Mouse (Mus musculus) layer of hippocampus, adult 2 months (tissue): ENCODE results near the gene Pld1. TPM values are rescaled to one million over a fixed set of nuclear protein-coding genes. Genes with fewer than 3 reads are reported as not detected.

Experiments
- DNase-seq, 2 experiments: peaks; one replicate each; pipeline ENCODE4 v3.0.0; 2022; ENCODE audit warnings: low spot score in 2 of 2
- H3K27ac ChIP-seq: fragments of 200-600 bp; 2 replicates; pipeline ENCODE4 v1.8.1; 2022
- H3K4me3 ChIP-seq: fragments of 200-600 bp; 2 replicates; pipeline ENCODE4 v1.8.1; 2022; ENCODE audit warnings: mild to moderate bottlenecking
- CTCF ChIP-seq: fragments of 200-600 bp; conservative IDR thresholded peaks from 2 replicates; pipeline ENCODE4 v1.8.1; 2022; ENCODE audit warnings: antibody characterized with exemption, mild to moderate bottlenecking, moderate library complexity
- total RNA-seq, 2 experiments: library from RNA; stranded (reverse); gene quantifications; 2 replicates each; pipeline ENCODE4 v1.2.3; 2021

Pld1 gene
- total RNA-seq, 2 experiments from 2014 or later, result 6.9 to 9.0 TPM

DNA sequence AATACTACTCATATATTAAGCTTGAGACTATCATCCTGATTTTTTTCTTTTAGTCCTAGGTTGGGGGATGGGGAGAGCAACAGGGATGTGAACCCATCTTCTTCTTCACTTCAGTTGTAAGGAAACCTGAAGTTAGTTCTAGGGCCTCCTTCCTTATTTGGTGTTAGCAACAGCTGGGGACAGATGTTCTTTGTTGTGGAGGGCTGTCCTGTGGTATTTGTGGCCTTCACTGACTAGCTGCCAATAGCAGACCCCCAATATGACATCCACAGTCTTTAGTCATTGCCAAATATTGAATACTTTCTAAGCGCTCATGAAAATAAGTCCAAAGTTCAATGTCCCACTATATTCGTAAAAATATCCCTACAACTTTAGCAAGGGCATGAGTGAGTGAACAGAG, 111.0 kb downstream of the Pld1 start:
- Histone ChIP-seq H3K4me3 (no peak overlapping the region), H3K27ac (no peak overlapping the region)
- TF ChIP-seq CTCF, result no peak
- no peak for DNase-seq

DNA sequence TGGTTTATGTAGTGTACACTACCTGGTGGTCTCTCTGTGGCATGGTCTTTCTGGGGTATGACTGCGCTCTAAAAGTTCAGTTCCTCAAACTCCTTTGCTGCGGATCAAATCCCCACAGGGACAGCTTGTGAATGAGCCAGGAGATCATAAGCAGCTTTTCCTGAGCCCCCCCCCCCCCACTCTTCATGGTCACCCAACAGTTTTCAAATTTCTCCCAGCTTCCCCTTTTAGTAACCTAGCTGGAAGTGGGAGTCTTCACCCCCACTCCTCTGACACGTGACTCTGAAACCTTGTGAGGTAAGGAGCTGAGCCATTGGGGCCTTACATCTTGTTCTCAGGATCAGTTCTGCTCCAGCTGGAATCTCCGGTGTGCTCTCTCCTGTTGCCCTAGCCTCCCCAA, 114.6 kb downstream of the Pld1 start:
- TF ChIP-seq CTCF, result no peak
- no peak overlapping the region for H3K4me3 ChIP-seq
- no peak for DNase-seq
- no peak overlapping the region for H3K27ac ChIP-seq

DNA sequence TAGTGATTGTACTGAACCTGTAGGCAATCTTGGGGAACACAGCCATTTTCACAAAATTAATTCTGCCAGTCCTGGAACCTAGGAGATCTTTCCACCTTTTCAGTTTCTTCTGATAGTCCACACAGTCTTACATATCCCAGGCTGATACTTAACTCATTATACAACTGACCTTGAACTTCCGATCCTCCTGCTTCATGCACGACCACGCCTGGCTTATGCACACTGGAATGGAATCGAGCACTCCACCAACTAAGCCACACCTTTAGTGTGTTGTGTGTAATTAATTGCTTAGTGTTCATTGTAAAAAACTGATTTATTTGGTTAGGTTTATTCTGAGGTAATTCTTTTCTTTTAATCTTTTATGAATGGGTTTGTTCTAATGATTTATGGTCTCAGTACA, 122.2 kb downstream of the Pld1 start:
- TF ChIP-seq CTCF, result no peak
- H3K27ac ChIP-seq, result no peak overlapping the region
- no peak for DNase-seq
- no peak overlapping the region for H3K4me3 ChIP-seq

DNA sequence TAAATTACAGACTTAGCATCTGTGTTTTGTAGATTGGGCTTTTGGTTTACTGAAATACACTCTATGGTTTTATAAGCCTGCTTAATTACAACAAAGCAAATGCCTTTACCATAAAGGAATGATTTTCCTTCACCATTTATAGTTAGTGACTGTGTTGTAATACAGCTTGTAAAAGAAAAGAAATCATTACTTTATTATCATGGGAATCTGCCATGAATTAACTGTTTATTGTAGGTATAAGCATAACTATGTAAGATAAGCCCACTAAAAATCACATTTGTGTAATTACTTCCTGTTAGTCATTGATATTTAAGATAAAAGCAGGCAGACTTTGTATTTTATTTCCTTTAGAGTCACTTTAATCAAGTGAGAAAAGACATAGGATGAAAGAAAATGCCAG, 122.7 kb downstream of the Pld1 start:
- no peak for TF ChIP-seq CTCF
- H3K27ac ChIP-seq, result no peak overlapping the region
- no peak overlapping the region for H3K4me3 ChIP-seq
- no peak for DNase-seq

- H3K4me3 ChIP-seq, result no peak overlapping the region
- H3K27ac ChIP-seq, result no peak overlapping the region
- DNase-seq, result no peak
- no peak for TF ChIP-seq CTCF
These were observed 140.7 kb downstream of the Pld1 start for GRCm38 (mm10) chr3:28079211-28079610.

- H3K4me3 ChIP-seq, result no peak overlapping the region
- DNase-seq, result no peak
- no peak for TF ChIP-seq CTCF
- H3K27ac ChIP-seq, result no peak overlapping the region
These were observed 141.6 kb downstream of the Pld1 start for GRCm38 (mm10) chr3:28080116-28080515.

- TF ChIP-seq CTCF, result no peak
- Histone ChIP-seq H3K4me3 (no peak overlapping the region), H3K27ac (no peak overlapping the region)
- no peak for DNase-seq
These were observed 142.5 kb downstream of the Pld1 start for GRCm38 (mm10) chr3:28081012-28081411.

DNA sequence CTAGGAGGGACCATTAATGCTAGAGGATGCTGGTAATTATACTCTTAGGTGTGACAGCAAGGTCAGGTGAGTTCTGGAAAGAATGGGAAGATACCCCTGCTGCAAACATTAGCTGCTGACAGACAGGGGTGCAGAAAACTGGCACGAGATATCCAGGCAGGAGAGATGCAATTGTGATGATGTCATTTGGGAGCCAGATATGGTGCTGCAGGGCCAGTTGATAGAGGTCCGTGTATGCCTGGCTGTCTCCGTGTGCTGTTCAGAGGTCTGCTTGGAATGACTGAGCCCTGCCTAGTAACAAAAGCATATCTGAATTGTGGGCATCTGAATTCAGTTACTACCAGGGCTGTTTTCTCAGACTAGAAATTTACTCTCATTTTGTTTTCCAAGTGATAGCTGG, 144.7 kb downstream of the Pld1 start:
- Histone ChIP-seq H3K4me3 (no peak overlapping the region), H3K27ac (no peak overlapping the region)
- DNase-seq, result no peak
- TF ChIP-seq CTCF, result no peak

- Histone ChIP-seq H3K4me3 (no peak overlapping the region), H3K27ac (no peak overlapping the region)
- DNase-seq, result no peak
- TF ChIP-seq CTCF, result no peak
These were observed 145.8 kb downstream of the Pld1 start for GRCm38 (mm10) chr3:28084281-28084680.

GRCm38 (mm10) chr3:28091296-28091695, 152.8 kb downstream of the Pld1 start:
- no peak overlapping the region for H3K4me3 ChIP-seq
- H3K27ac ChIP-seq, result no peak overlapping the region
- no peak for DNase-seq
- TF ChIP-seq CTCF, result no peak

DNA sequence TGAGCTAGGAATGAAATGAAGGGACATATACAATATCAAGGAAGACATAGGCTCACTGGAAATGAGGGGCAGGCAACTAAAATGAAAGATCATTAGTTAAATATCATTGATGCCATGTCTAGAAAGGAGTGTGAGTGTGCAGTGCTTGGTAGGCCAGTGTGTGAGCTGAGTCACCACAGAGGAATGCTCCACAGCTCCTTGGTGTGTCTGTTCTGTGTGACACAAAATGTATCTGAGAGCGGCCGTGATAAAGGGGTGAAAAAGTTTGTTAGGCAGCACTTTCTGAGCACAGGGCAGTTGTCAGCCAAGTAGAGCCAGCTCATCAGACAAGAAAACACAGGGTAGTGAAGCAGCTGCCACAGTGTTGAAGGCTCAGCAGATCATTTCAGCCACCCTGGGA, 153.2 kb downstream of the Pld1 start:
- Histone ChIP-seq H3K4me3 (no peak overlapping the region), H3K27ac (no peak overlapping the region)
- no peak for TF ChIP-seq CTCF
- DNase-seq, result no peak

DNA sequence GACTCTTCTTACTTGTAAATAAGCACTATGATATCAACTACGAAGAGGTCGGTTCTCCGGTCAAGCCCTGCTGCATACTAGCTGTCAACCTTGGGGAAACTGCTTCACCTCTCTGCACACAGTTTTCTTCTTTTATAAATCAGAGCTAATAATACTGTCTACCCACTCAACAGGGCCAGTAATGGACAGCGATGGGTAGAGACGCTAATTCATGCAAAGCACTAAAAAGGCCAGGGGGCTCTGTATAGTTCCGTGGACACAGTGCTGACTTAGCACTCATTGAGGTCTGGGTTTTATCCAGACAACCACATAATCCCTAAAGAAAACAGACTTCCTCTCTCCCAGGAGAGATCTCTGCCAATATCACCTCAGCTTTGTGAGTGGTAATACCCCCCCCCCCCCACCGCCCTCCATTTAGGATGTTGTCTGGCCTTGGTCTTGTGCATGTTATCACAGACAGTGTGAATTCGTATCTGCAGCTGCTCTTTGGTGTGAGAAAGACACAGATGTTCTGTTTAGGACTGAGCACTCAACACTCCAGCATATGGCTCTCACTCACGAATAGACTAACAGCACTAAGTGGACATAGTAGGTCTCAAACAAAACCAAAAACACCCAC, 155.3 kb downstream of the Pld1 start:
- TF ChIP-seq CTCF, result no peak
- no peak overlapping the region for H3K4me3 ChIP-seq
- no peak for DNase-seq
- H3K27ac ChIP-seq, result no peak overlapping the region

DNA sequence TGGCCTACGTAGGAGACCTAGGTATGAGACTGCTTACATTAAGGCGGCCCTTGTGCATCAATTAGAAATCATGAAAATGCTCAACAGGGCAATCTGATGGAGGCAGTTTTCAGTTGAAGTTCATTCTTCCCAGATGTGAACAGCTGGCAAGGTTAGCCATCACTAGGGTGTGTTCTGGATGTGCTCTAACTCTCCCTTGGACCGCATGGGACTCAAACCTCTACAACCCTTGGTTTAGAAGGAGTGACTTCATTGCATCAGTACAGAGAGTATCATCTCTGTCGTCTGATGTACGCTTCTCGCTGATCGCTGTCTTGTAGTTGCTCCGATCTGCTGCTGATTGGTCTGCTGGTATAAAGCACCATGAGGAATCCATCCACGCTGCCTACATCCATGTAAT, 157.0 kb downstream of the Pld1 start:
- no peak for DNase-seq
- H3K27ac ChIP-seq, result no peak overlapping the region
- no peak overlapping the region for H3K4me3 ChIP-seq
- TF ChIP-seq CTCF, result no peak

DNA sequence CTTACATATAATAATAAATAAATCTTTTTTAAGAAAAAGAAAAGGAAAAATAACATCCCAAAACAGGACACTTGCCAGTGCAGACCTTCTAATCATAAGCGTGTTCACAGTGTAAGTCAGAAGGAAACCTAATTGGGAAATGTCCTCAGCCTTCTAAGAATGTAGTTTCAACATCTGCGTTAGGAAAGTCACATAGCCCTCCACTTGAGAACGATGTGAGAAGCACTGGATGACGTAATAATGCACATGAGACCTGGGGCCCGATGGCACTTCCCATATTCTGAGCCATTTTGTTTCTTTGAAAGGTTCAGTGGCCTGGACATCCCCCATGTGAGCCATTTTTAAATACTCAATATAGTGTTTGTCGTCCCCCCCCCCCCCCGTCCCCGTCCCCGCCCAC, 160.7 kb downstream of the Pld1 start:
- Histone ChIP-seq H3K27ac (no peak overlapping the region), H3K4me3 (no peak overlapping the region)
- DNase-seq, result no peak
- no peak for TF ChIP-seq CTCF

GRCm38 (mm10) chr3:28104992-28105391, 166.5 kb downstream of the Pld1 start:
- TF ChIP-seq CTCF, result no peak
- H3K27ac ChIP-seq, result no peak overlapping the region
- DNase-seq, result no peak
- H3K4me3 ChIP-seq, result no peak overlapping the region
